Mouse (Mus musculus) layer of hippocampus, adult 18-20 months (tissue): ENCODE measurements around the gene Map2k5. TPM values are rescaled to one million over a fixed set of nuclear protein-coding genes. Genes with fewer than 3 reads are reported as not detected.

Source experiments
- DNase-seq, 2 experiments: peaks; one replicate each; pipeline ENCODE4 v3.0.0; 2022; ENCODE audit warnings: low spot score in 2 of 2
- long read RNA-seq: library from polyadenylated mRNA; stranded (forward); transcript quantifications from one replicate; pipeline ENCODE4 v2.0.0, GENCODE M21; 2021
- total RNA-seq, 2 experiments: library from RNA; stranded (reverse); gene quantifications; 2 replicates each; pipeline ENCODE4 v1.2.3; 2021

Gene Map2k5
- 10 to 100 TPM; 29.9 to 32.7 TPM for total RNA-seq
- long read RNA-seq, transcript Map2k5-201 (22 exons, 2,310 nt): major isoform, 26 of 42 reads
- long read RNA-seq, partial matches to known transcripts: 2 of 42 reads
- long read RNA-seq, other reads (novel, unspliced or antisense): 14 of 42 reads

GRCm38 (mm10) chr9:63377270-63378142 lies at the start of gene Map2k5:
Gene Map2k5 (minus strand): TSS chr9:63377902.
- DNase-seq: peak; percentile 87 to 93

GRCm38 (mm10) chr9:63421096-63421736 lies 43.5 kb upstream of the Map2k5 start:
- peak in 1 of 2 experiments; percentile 35 for DNase-seq

GRCm38 (mm10) chr9:63420396-63420795 lies 42.7 kb upstream of the Map2k5 start:
- no peak for DNase-seq

GRCm38 (mm10) chr9:63400176-63400575 lies 22.5 kb upstream of the Map2k5 start:
- no peak for DNase-seq

GRCm38 (mm10) chr9:63399463-63399815 lies 21.7 kb upstream of the Map2k5 start:
- no peak for DNase-seq

- peak; percentile 92 to 95 for DNase-seq
These were observed 21.1 kb upstream of the Map2k5 start, which contains the start of gene 2300009A05Rik for GRCm38 (mm10) chr9:63398611-63399462. Gene 2300009A05Rik (minus strand): TSS chr9:63399246.

- peak in 1 of 2 experiments; percentile 65 for DNase-seq
These were observed 17.9 kb upstream of the Map2k5 start for GRCm38 (mm10) chr9:63395612-63396011.

- no peak for DNase-seq
These were observed 13.6 kb upstream of the Map2k5 start for GRCm38 (mm10) chr9:63391307-63391706.

- no peak for DNase-seq
These were observed 5.1 kb upstream of the Map2k5 start for GRCm38 (mm10) chr9:63382761-63383160.

GRCm38 (mm10) chr9:63380326-63380725 lies 2.6 kb upstream of the Map2k5 start:
- DNase-seq: no peak

GRCm38 (mm10) chr9:63378174-63378573 lies 472 bp upstream of the Map2k5 start:
- no peak for DNase-seq

- no peak for DNase-seq
These were observed 4.4 kb downstream of the Map2k5 start for GRCm38 (mm10) chr9:63373315-63373714.

GRCm38 (mm10) chr9:63372541-63372940 lies 5.2 kb downstream of the Map2k5 start:
- DNase-seq: no peak

GRCm38 (mm10) chr9:63360410-63360809 lies 17.3 kb downstream of the Map2k5 start:
- DNase-seq: no peak

GRCm38 (mm10) chr9:63359016-63359415 lies 18.7 kb downstream of the Map2k5 start:
- no peak for DNase-seq

- no peak for DNase-seq
These were observed 21.0 kb downstream of the Map2k5 start for GRCm38 (mm10) chr9:63356721-63357120.

- peak in 1 of 2 experiments; percentile 37 for DNase-seq
These were observed 21.4 kb downstream of the Map2k5 start for GRCm38 (mm10) chr9:63356278-63356677.

- DNase-seq: no peak
These were observed 23.5 kb downstream of the Map2k5 start for GRCm38 (mm10) chr9:63354168-63354567.

GRCm38 (mm10) chr9:63350030-63350429 lies 27.7 kb downstream of the Map2k5 start:
- DNase-seq: no peak

GRCm38 (mm10) chr9:63349241-63349640 lies 28.5 kb downstream of the Map2k5 start:
- no peak for DNase-seq

GRCm38 (mm10) chr9:63348146-63348545 lies 29.6 kb downstream of the Map2k5 start:
- no peak for DNase-seq
